Mouse (Mus musculus) activated CD4-positive, CD25-positive, alpha-beta regulatory T cell (primary cell): ENCODE data around the gene Ube2j1. TPM values are rescaled to one million over a fixed set of nuclear protein-coding genes. Genes with fewer than 3 reads are reported as not detected.

ENCODE experiments used
- polyA plus RNA-seq, 2 experiments: library from polyadenylated mRNA; unstranded; fragments of 100-300 nt; shearing (Covaris generic); gene quantifications; one replicate each; pipeline ENCODE4 v1.2.1; 2017

Ube2j1 gene
- 100 to 1,000 TPM in 1 of 2 experiments, 10 to 100 TPM in 1; 92.8 to 121 TPM for polyA plus RNA-seq

DNA sequence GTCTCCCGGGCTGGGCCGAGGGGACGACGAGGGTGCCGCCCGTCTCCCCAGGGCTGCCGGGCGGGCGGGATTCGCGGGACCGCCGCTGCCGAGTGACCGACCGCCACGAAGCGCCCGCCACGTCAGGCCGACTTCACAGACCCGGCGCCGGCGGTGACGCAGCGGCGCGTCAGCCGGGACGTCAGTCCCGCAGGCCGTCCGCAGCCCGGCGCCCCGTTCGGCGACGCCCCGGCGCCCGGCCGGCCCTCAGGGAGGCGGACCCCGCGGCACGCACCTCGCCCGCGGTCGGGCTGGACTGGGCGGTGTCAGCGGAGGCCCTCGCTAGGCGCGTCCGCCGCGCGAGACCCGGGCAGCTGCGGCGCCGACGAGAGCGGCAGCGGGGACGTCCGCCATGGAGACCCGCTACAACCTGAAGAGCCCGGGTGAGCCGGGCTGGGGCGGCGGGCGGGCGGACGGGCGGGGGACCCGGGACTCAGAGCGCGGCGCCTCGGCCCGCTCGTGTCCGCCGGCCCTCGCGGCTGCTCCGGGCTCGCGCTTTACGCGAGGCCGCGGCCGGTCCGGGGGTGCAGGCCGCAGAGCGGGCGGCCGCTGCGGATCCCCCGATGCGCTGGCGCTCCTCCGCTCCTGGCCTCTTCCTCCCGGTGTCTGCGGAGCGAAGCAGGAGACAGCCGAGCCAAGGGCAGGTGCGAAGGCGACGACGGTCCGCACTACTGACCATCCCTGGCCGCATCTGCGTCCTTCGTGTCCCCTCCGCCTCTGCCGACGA is at the start of gene Ube2j1:
TSS of gene Ube2j1 (plus strand) at position 222 of the 766 bp plus-strand sequence.

DNA sequence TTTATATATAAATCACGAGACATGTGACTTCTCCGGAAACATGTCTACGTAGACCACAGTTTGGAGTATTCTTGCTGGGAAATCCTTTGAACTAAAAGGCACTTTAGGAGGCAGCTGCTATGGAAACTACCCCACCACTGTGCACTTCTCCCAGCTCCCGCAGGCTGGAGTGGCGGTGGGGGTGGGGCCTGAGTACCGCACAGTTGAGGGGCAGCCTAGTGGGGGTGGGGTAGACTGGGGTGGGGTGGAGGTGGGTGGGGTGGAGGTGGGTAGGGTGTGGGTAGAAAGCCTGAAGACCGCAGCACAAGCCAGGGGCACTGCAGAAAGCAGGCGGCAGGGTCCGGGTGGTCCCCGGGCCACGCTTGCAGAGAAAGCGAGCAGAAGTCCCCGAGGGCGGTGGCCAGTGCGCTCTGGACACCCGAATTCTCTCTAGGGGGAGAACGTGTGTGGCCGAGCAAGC is 48.5 kb upstream of the Ube2j1 start, which contains the start of gene Rragd:
TSS of gene Rragd (plus strand) at position 322 of the 460 bp plus-strand sequence.

GRCm38 (mm10) chr4:33062981-33063380 is 31.8 kb downstream of the Ube2j1 start, which contains the start of gene Gabrr2:
Gene Gabrr2, plus strand, starts transcription at chr4:33062999.

Other genes with a start within 250 kb of the Ube2j1 start
- 10 to 100 TPM; 64.0 to 75.7 TPM for gene Lyrm2, start 231.2 kb upstream of the Ube2j1 start, polyA plus RNA-seq
- gene Ankrd6, start 80.6 kb upstream of the Ube2j1 start, polyA plus RNA-seq = 1 to 10 TPM; 1.9 to 5.3 TPM
- 1 to 10 TPM; 6.2 to 9.6 TPM for gene Rragd, start 48.4 kb upstream of the Ube2j1 start, polyA plus RNA-seq
- 10 to 100 TPM; 11.8 to 57.3 TPM for gene Gabrr2, start 31.6 kb downstream of the Ube2j1 start, polyA plus RNA-seq
- gene Gabrr1, start 101.1 kb downstream of the Ube2j1 start, polyA plus RNA-seq = not detected
- gene Pm20d2, start 158.3 kb downstream of the Ube2j1 start, polyA plus RNA-seq = under 1 TPM in 1 of 2 experiments, not detected in 1; 0.21 TPM
- 1 to 10 TPM; 2.4 to 6.9 TPM for gene Srsf12, start 177.6 kb downstream of the Ube2j1 start, polyA plus RNA-seq